Mouse (Mus musculus) myocyte (in vitro differentiated cells): Measurements from ENCODE around the gene Fancl. TPM values are rescaled to one million over a fixed set of nuclear protein-coding genes. Genes with fewer than 3 reads are reported as not detected.

ENCODE experiments used
- H3K27me3 ChIP-seq: one replicate; pipeline ENCODE4 v1.6.1; 2011; ENCODE audit not compliant: control insufficient read depth, insufficient read depth, insufficient read length
- H3K36me3 ChIP-seq: one replicate; pipeline ENCODE4 v1.6.1; 2011; ENCODE audit not compliant: control insufficient read depth, insufficient read depth
- H3K4me2 ChIP-seq: one replicate; pipeline ENCODE4 v1.6.1; 2011; ENCODE audit warnings: low read depth, control low read depth
- H3K4me3 ChIP-seq: one replicate; pipeline ENCODE4 v1.5.1; 2011; ENCODE audit warnings: mild to moderate bottlenecking, control low read depth, moderate library complexity
- H3K79me2 ChIP-seq: one replicate; pipeline ENCODE4 v1.6.1; 2011; ENCODE audit not compliant: control insufficient read depth, insufficient read depth
- H3ac ChIP-seq: one replicate; pipeline ENCODE4 v1.6.1; 2011; ENCODE audit not compliant: control insufficient read depth, insufficient read length
- CEBPB ChIP-seq: IDR thresholded peaks from 2 replicates; pipeline ENCODE4 v1.6.1; 2011; ENCODE audit warnings: mild to moderate bottlenecking, moderate library complexity; ENCODE audit not compliant: poor library complexity, insufficient read depth, severe bottlenecking
- E2F4 ChIP-seq: IDR thresholded peaks from one replicate; pipeline ENCODE4 v1.6.1; 2011; ENCODE audit warnings: mild to moderate bottlenecking, control low read depth, moderate library complexity; ENCODE audit not compliant: insufficient read depth
- MAX ChIP-seq: IDR thresholded peaks from one replicate; pipeline ENCODE4 v1.6.1; 2011; ENCODE audit warnings: low read depth, mild to moderate bottlenecking, control low read depth
- MYOD1 ChIP-seq, 3 experiments: IDR thresholded peaks; one replicate each; pipeline ENCODE4 v1.6.1; 2011; ENCODE audit warnings: control low read depth in 2 of 3, low read depth in 2 of 3, mild to moderate bottlenecking in 2 of 3, moderate library complexity in 1 of 3; ENCODE audit not compliant: insufficient read length in 2 of 3, control insufficient read depth in 1 of 3
- MYOG ChIP-seq, 3 experiments: IDR thresholded peaks; one replicate each; pipeline ENCODE4 v1.6.1; 2011; ENCODE audit warnings: control low read depth in 2 of 3, low read depth in 2 of 3, mild to moderate bottlenecking in 2 of 3; ENCODE audit not compliant: insufficient read length in 2 of 3, control insufficient read depth in 1 of 3, insufficient read depth in 1 of 3
- POLR2A ChIP-seq: IDR thresholded peaks from one replicate; pipeline ENCODE4 v1.6.1; 2011; ENCODE audit warnings: low read depth, mild to moderate bottlenecking, control low read depth, moderate library complexity; ENCODE audit not compliant: insufficient read length
- POLR2AphosphoS2 ChIP-seq: IDR thresholded peaks from one replicate; pipeline ENCODE4 v1.6.1; 2011; ENCODE audit warnings: low read depth, control low read depth; ENCODE audit not compliant: insufficient read length
- REST ChIP-seq: IDR thresholded peaks from one replicate; pipeline ENCODE4 v1.6.1; 2011; ENCODE audit warnings: mild to moderate bottlenecking, control low read depth, moderate library complexity; ENCODE audit not compliant: insufficient read depth, insufficient read length
- SRF ChIP-seq: IDR thresholded peaks from one replicate; pipeline ENCODE4 v1.6.1; 2011; ENCODE audit warnings: low read depth; ENCODE audit not compliant: control insufficient read depth, insufficient read length
- TCF12 ChIP-seq: IDR thresholded peaks from one replicate; pipeline ENCODE4 v1.6.1; 2011; ENCODE audit warnings: mild to moderate bottlenecking, control low read depth; ENCODE audit not compliant: poor library complexity, insufficient read depth, severe bottlenecking
- TCF3 ChIP-seq: IDR thresholded peaks from one replicate; pipeline ENCODE4 v1.6.1; 2011; ENCODE audit warnings: low read depth, control low read depth; ENCODE audit not compliant: insufficient read length
- USF1 ChIP-seq: IDR thresholded peaks from one replicate; pipeline ENCODE4 v1.6.1; 2011; ENCODE audit warnings: low read depth, mild to moderate bottlenecking, control low read depth, moderate library complexity
- polyA plus RNA-seq: library from polyadenylated mRNA; unstranded; fragments of >200 nt; fragmentation: generic; extraction: Trizol; gene quantifications from one replicate; pipeline ENCODE4 v1.2.1, GENCODE M21; 2012; ENCODE audit warnings: missing spikeins

Fancl gene
- polyA plus RNA-seq, 1 experiment = 9.8 TPM

DNA sequence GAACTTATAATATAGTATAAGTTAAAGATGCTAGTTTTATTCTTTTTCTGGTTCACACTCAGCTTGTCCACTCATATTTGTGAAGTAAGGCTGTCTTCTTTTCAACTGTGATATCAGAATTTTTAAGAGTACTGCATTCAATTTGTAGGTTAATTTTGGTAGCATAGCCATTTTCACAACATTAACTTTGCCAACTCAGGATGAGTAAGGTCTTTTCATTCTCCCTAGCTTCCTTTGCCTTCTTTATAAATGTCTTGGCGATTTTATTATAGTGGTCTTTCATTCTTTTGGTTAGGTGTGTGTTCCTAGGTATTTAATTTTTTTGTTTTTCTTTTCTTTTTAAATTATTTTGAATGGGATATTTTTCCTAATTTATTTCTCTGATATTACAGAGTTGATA is 64.7 kb downstream of the Fancl start:
- Histone ChIP-seq H3K4me2 (no peak overlapping the region), H3K4me3 (no peak overlapping the region), H3K27me3 (no peaks in the 10 kb centered on the region), H3K79me2 (no peaks in the 10 kb centered on the region), H3K36me3 (no peaks in the 10 kb centered on the region), H3ac (no peak overlapping the region)
- TF ChIP-seq POLR2A = no peak
- TF ChIP-seq REST = no peak
- no peak for TF ChIP-seq MAX
- TF ChIP-seq SRF = no peak
- TF ChIP-seq POLR2AphosphoS2 = no peak
- TF ChIP-seq MYOG (IDR thresholded peaks at IDR 0.05; ENCODE audit: control insufficient read depth in 1 of 3, insufficient read depth in 1 of 3, insufficient read length in 2 of 3, low read depth in 2 of 3) = no peak
- no peak for TF ChIP-seq CEBPB
- TF ChIP-seq MYOD1 (IDR thresholded peaks at IDR 0.05; ENCODE audit: control insufficient read depth in 1 of 3, insufficient read length in 2 of 3, low read depth in 2 of 3) = no peak
- TF ChIP-seq TCF12 = no peak
- TF ChIP-seq USF1 = no peak
- TF ChIP-seq TCF3 = no peak
- no peak for TF ChIP-seq E2F4

GRCm38 (mm10) chr11:26451228-26451627 is 65.3 kb downstream of the Fancl start:
- H3K27me3 ChIP-seq = no peaks in the 10 kb centered on the region
- H3K4me2 ChIP-seq = no peak overlapping the region
- no peaks in the 10 kb centered on the region for H3K79me2 ChIP-seq
- no peak for TF ChIP-seq CEBPB
- TF ChIP-seq TCF3 = no peak
- no peak for TF ChIP-seq POLR2A
- no peak for TF ChIP-seq E2F4
- TF ChIP-seq REST = no peak
- no peak for TF ChIP-seq MAX
- no peak for TF ChIP-seq TCF12
- TF ChIP-seq USF1 = no peak
- no peak for TF ChIP-seq MYOG (IDR thresholded peaks at IDR 0.05; ENCODE audit: control insufficient read depth in 1 of 3, insufficient read depth in 1 of 3, insufficient read length in 2 of 3, low read depth in 2 of 3)
- no peak for TF ChIP-seq POLR2AphosphoS2
- no peak for TF ChIP-seq SRF
- no peak for TF ChIP-seq MYOD1 (IDR thresholded peaks at IDR 0.05; ENCODE audit: control insufficient read depth in 1 of 3, insufficient read length in 2 of 3, low read depth in 2 of 3)
- no peaks in the 10 kb centered on the region for H3K36me3 ChIP-seq
- no peak overlapping the region for H3ac ChIP-seq
- no peak overlapping the region for H3K4me3 ChIP-seq

- TF ChIP-seq E2F4 = no peak
- TF ChIP-seq TCF12 = no peak
- TF ChIP-seq TCF3 = no peak
- TF ChIP-seq REST = no peak
- no peak for TF ChIP-seq POLR2A
- no peak for TF ChIP-seq MYOG (IDR thresholded peaks at IDR 0.05; ENCODE audit: control insufficient read depth in 1 of 3, insufficient read depth in 1 of 3, insufficient read length in 2 of 3, low read depth in 2 of 3)
- no peak for TF ChIP-seq CEBPB
- no peak for TF ChIP-seq SRF
- no peak for TF ChIP-seq POLR2AphosphoS2
- no peak for TF ChIP-seq USF1
- Histone ChIP-seq H3K79me2 (no peaks in the 10 kb centered on the region), H3K27me3 (no peaks in the 10 kb centered on the region), H3K4me2 (no peak overlapping the region), H3K4me3 (no peak overlapping the region), H3ac (no peak overlapping the region), H3K36me3 (no peaks in the 10 kb centered on the region)
These were observed 66.8 kb downstream of the Fancl start for GRCm38 (mm10) chr11:26452693-26453092.

GRCm38 (mm10) chr11:26454081-26454480 is 68.1 kb downstream of the Fancl start:
- TF ChIP-seq CEBPB (no peak), E2F4 (no peak), USF1 (no peak), POLR2AphosphoS2 (no peak), POLR2A (no peak), MYOG (IDR thresholded peaks at IDR 0.05; ENCODE audit: control insufficient read depth in 1 of 3, insufficient read depth in 1 of 3, insufficient read length in 2 of 3, low read depth in 2 of 3) (no peak), SRF (no peak), REST (no peak), TCF3 (no peak), TCF12 (no peak)
- H3K36me3 ChIP-seq = no peaks in the 10 kb centered on the region
- no peak overlapping the region for H3K4me2 ChIP-seq
- no peaks in the 10 kb centered on the region for H3K27me3 ChIP-seq
- no peak overlapping the region for H3ac ChIP-seq
- no peaks in the 10 kb centered on the region for H3K79me2 ChIP-seq
- H3K4me3 ChIP-seq = no peak overlapping the region
